Mouse (Mus musculus): ENCODE measurements around the gene Cst6. TPM values are rescaled to one million over a fixed set of nuclear protein-coding genes. Genes with fewer than 3 reads are reported as not detected.

Gene Cst6
- polyA plus RNA-seq, 1 experiment from 2014 or later, result not detected

- no peak overlapping the region for H3K9ac ChIP-seq
Measured at GRCm38 (mm10) chr19:5306968-5307734, 42.2 kb downstream of the Cst6 start.

GRCm38 (mm10) chr19:5306279-5306678 is 43.1 kb downstream of the Cst6 start:
- Histone ChIP-seq H3K9ac (no peak overlapping the region), H3K4me1 (replicated peaks) (peaks cover 6% of the 10 kb centered on the region; the same call in 1 of the 2 replicates), H3K4me3 (replicated peaks) (no peak overlapping the region), H3K9me3 (replicated peaks) (no peaks in the 10 kb centered on the region), H3K36me3 (replicated peaks) (no peaks in the 10 kb centered on the region), H3K27ac (replicated peaks) (no peak overlapping the region), H3K4me2 (no peak overlapping the region), H3K27me3 (peaks cover 31% of the 10 kb centered on the region)
- WGBS (ENCODE audit: insufficient replicate concordance), result 61% methylated on average over 6 of the region's 6 CpGs
- ATAC-seq (ENCODE audit: insufficient read depth), result no peak

More at GRCm38 (mm10) chr19:5306968-5307734, 42.2 kb downstream of the Cst6 start:
- Histone ChIP-seq H3K4me1 (replicated peaks) (peaks cover 6% of the 10 kb centered on the region; the same call in 1 of the 2 replicates), H3K36me3 (replicated peaks) (no peaks in the 10 kb centered on the region), H3K4me3 (replicated peaks) (peak overlapping the region; percentile 8; the same call in 1 of the 2 replicates), H3K27ac (replicated peaks) (no peak overlapping the region), H3K9me3 (replicated peaks) (no peaks in the 10 kb centered on the region), H3K4me2 (peak overlapping the region; percentile 53), H3K27me3 (peaks cover 31% of the 10 kb centered on the region)
- 34% methylated on average over 98 of the region's 98 CpGs for WGBS (ENCODE audit: insufficient replicate concordance)
- no peak for ATAC-seq (ENCODE audit: insufficient read depth)

- no peaks in the 10 kb centered on the region for H3K36me3 ChIP-seq (replicated peaks)
- no peak overlapping the region for H3K4me3 ChIP-seq (replicated peaks)
- H3K9ac ChIP-seq, result no peak overlapping the region
- H3K27ac ChIP-seq (replicated peaks), result no peak overlapping the region
- ATAC-seq (ENCODE audit: insufficient read depth), result no peak
- peaks cover 56% of the 10 kb centered on the region for H3K27me3 ChIP-seq
- 11% methylated on average over 4 of the region's 4 CpGs for WGBS (ENCODE audit: insufficient replicate concordance)
- H3K4me2 ChIP-seq, result no peak overlapping the region
- no peaks in the 10 kb centered on the region for H3K9me3 ChIP-seq (replicated peaks)
- peaks cover 4% of the 10 kb centered on the region; the same call in 1 of the 2 replicates for H3K4me1 ChIP-seq (replicated peaks)
Measured at GRCm38 (mm10) chr19:5302455-5302854, 46.9 kb downstream of the Cst6 start.

- Histone ChIP-seq H3K36me3 (replicated peaks) (no peaks in the 10 kb centered on the region), H3K4me3 (replicated peaks) (no peak overlapping the region), H3K27ac (replicated peaks) (no peak overlapping the region), H3K4me2 (no peak overlapping the region), H3K9ac (no peak overlapping the region), H3K27me3 (peaks cover 48% of the 10 kb centered on the region), H3K9me3 (replicated peaks) (no peaks in the 10 kb centered on the region), H3K4me1 (replicated peaks) (peaks cover 8% of the 10 kb centered on the region)
- WGBS (ENCODE audit: insufficient replicate concordance), result 66% methylated on average over 6 of the region's 6 CpGs
- no peak for ATAC-seq (ENCODE audit: insufficient read depth)
Measured at GRCm38 (mm10) chr19:5300588-5300987, 48.8 kb downstream of the Cst6 start.

GRCm38 (mm10) chr19:5297903-5298800 is 51.2 kb downstream of the Cst6 start, which contains the start of gene Gal3st3:
TSS of gene Gal3st3 (plus strand) at chr19:5298331.
- peaks cover 20% of the 10 kb centered on the region for H3K4me1 ChIP-seq (replicated peaks)
- H3K4me3 ChIP-seq (replicated peaks), result peak within 1 kb of the TSS; percentile 11; the same call in 1 of the 2 replicates
- 20% methylated on average over 32 of the region's 32 CpGs for WGBS (ENCODE audit: insufficient replicate concordance)
- H3K9ac ChIP-seq, result 0 out of 2 replicates have a peak within 1 kb of the TSS, but pooled peaks have one; percentile 13
- ATAC-seq (ENCODE audit: insufficient read depth), result no peak
- H3K4me2 ChIP-seq, result peak within 1 kb of the TSS; percentile 48
- H3K36me3 ChIP-seq (replicated peaks), result peaks cover 7% of the 10 kb centered on the region
- H3K27ac ChIP-seq (replicated peaks), result no peak within 1 kb of the TSS
- peaks cover 41% of the 10 kb centered on the region for H3K27me3 ChIP-seq
- H3K9me3 ChIP-seq (replicated peaks), result no peaks in the 10 kb centered on the region

- H3K9me3 ChIP-seq (replicated peaks), result no peaks in the 10 kb centered on the region
- ATAC-seq (ENCODE audit: insufficient read depth), result no peak
- no peak overlapping the region for H3K9ac ChIP-seq
- H3K27ac ChIP-seq (replicated peaks), result no peak overlapping the region
- no peak overlapping the region for H3K4me3 ChIP-seq (replicated peaks)
- peaks cover 21% of the 10 kb centered on the region for H3K36me3 ChIP-seq (replicated peaks)
- peaks cover 41% of the 10 kb centered on the region for H3K27me3 ChIP-seq
- 67% methylated on average over 5 of the region's 5 CpGs for WGBS (ENCODE audit: insufficient replicate concordance)
- H3K4me2 ChIP-seq, result peak overlapping the region; percentile 82; the same call in 1 of the 2 replicates
- peaks cover 23% of the 10 kb centered on the region for H3K4me1 ChIP-seq (replicated peaks)
Measured at GRCm38 (mm10) chr19:5296630-5297029, 52.7 kb downstream of the Cst6 start.

- H3K4me3 ChIP-seq (replicated peaks), result peak overlapping the region; percentile 83
- H3K4me2 ChIP-seq, result peak overlapping the region; percentile 82
- H3K36me3 ChIP-seq (replicated peaks), result peaks cover 30% of the 10 kb centered on the region
- peak overlapping the region; percentile 78 for H3K27ac ChIP-seq (replicated peaks)
- H3K4me1 ChIP-seq (replicated peaks), result peaks cover 23% of the 10 kb centered on the region
- peak overlapping the region; percentile 71 for H3K9ac ChIP-seq
- ATAC-seq (ENCODE audit: insufficient read depth), result peak; percentile 60
- H3K27me3 ChIP-seq, result peaks cover 39% of the 10 kb centered on the region
- no peaks in the 10 kb centered on the region for H3K9me3 ChIP-seq (replicated peaks)
- WGBS (ENCODE audit: insufficient replicate concordance), result 2% methylated on average over 13 of the region's 13 CpGs
Measured at GRCm38 (mm10) chr19:5295736-5296075, 53.7 kb downstream of the Cst6 start.

GRCm38 (mm10) chr19:5294972-5295735 is 54.2 kb downstream of the Cst6 start, which contains the start of gene Sf3b2:
TSS of gene Sf3b2 (minus strand) at chr19:5295455.
- peak within 1 kb of the TSS; percentile 74 for H3K9ac ChIP-seq
- no peaks in the 10 kb centered on the region for H3K9me3 ChIP-seq (replicated peaks)
- H3K36me3 ChIP-seq (replicated peaks), result peaks cover 36% of the 10 kb centered on the region
- peaks cover 33% of the 10 kb centered on the region for H3K27me3 ChIP-seq
- peak within 1 kb of the TSS; percentile 83 for H3K4me3 ChIP-seq (replicated peaks)
- peaks cover 23% of the 10 kb centered on the region for H3K4me1 ChIP-seq (replicated peaks)
- under 1% methylated on average over 46 of the region's 46 CpGs for WGBS (ENCODE audit: insufficient replicate concordance)
- peak; percentile 95 for ATAC-seq (ENCODE audit: insufficient read depth)
- H3K4me2 ChIP-seq, result peak within 1 kb of the TSS; percentile 85
- peak within 1 kb of the TSS; percentile 78 for H3K27ac ChIP-seq (replicated peaks)

All from liver, embryonic 15.5 days (tissue).